In genomic region chr12:91756562-91757166, GRCm38 (mm10) we compare ENCODE assay signal across 13 mouse cellular contexts. TPM values are rescaled to one million over a fixed set of nuclear protein-coding genes. Genes with fewer than 3 reads are reported as not detected.
DNase-seq lines count a peak whose midpoint lies in the region; ATAC-seq and TF ChIP-seq lines count a peak whose summit lies in the region.
"Had no signal": no experiment of that assay in that cellular context is flagged by ENCODE, and none has a peak within 500 bp of the region (broad histone marks: within the 10 kb centered on the region; RNA-seq: fewer than 3 reads in every experiment).

No protein-coding gene starts in this region.

- WGBS in lung, postnatal 0 days, result 19% methylated on average over 5 of the region's 5 CpGs

- H3K27me3 ChIP-seq in lung, postnatal 0 days (replicated peaks; ENCODE audit: insufficient read depth, low read length), result no peaks in the 10 kb centered on the region
- H3K27me3 ChIP-seq: forebrain, embryonic 15.5 days; limb, embryonic 15.5 days had no signal

- H3K4me2 ChIP-seq in lung, postnatal 0 days (replicated peaks; ENCODE audit: low read depth, low read length), result no peak overlapping the region
- H3K4me2 ChIP-seq: forebrain, embryonic 15.5 days; limb, embryonic 15.5 days had no signal

- no peak overlapping the region for H3K4me3 ChIP-seq in lung, postnatal 0 days (ENCODE audit: low read depth, low read length)
- H3K4me3 ChIP-seq: forebrain, embryonic 15.5 days; limb, embryonic 15.5 days had no signal

- no peaks in the 10 kb centered on the region for H3K4me1 ChIP-seq in lung, postnatal 0 days (ENCODE audit: insufficient read depth, low read depth, low read length)
- H3K4me1 ChIP-seq: forebrain, embryonic 15.5 days had no signal

- no peaks in the 10 kb centered on the region for H3K9me3 ChIP-seq in lung, postnatal 0 days (ENCODE audit: low read length)
- H3K9me3 ChIP-seq: forebrain, embryonic 15.5 days; limb, embryonic 15.5 days had no signal

- no peak for TF ChIP-seq CTCF in lung, postnatal 0 days (IDR thresholded peaks at IDR 0.05)

- H3K9ac ChIP-seq in lung, postnatal 0 days (replicated peaks; ENCODE audit: low read depth), result no peak overlapping the region
- H3K9ac ChIP-seq: forebrain, embryonic 15.5 days; limb, embryonic 15.5 days had no signal

- TF ChIP-seq EP300 in lung, postnatal 0 days (IDR thresholded peaks at IDR 0.05), result no peak

- H3K36me3 ChIP-seq in lung, postnatal 0 days (ENCODE audit: insufficient read depth, low read length), result no peaks in the 10 kb centered on the region
- H3K36me3 ChIP-seq: forebrain, embryonic 15.5 days; limb, embryonic 15.5 days had no signal

- no peak overlapping the region for H3K27ac ChIP-seq in lung, postnatal 0 days (ENCODE audit: low read length)
- H3K27ac ChIP-seq: forebrain, embryonic 15.5 days; limb, embryonic 15.5 days had no signal

- peak; percentile 75 for ATAC-seq in lung, postnatal 0 days
- peak; percentile 83 for ATAC-seq in megakaryocyte, adult 5-6 weeks (ENCODE audit: poor library complexity, severe bottlenecking)
- ATAC-seq: forebrain, embryonic 15.5 days had no signal

- peak; percentile 19 for DNase-seq in embryo, embryonic 10 days (ENCODE audit: low spot score)
- no peak for DNase-seq in embryo, embryonic 9.5 days (ENCODE audit: extremely low spot score)
- peak; percentile 60 for DNase-seq in lung, postnatal 0 days (ENCODE audit: low spot score)
- DNase-seq in lung, postnatal 25 days (ENCODE audit: low spot score), result no peak
- peak; percentile 61 for DNase-seq in thymus, postnatal 4 days
- DNase-seq in layer of hippocampus, adult 8-10 months (ENCODE audit: low spot score in 2 of 2), result no peak
- no peak for DNase-seq in urinary bladder, postnatal 25 days (ENCODE audit: low spot score)
- DNase-seq: cerebellum, adult 18-20 months; heart, adult 18-20 months; right cerebral cortex, postnatal 4 days had no signal

RNA-seq across cellular contexts. Expression of gene Ston2, which starts 31.5 kb away (rescaled TPM):
- 6.2 and 6.8 TPM in 2 replicates for polyA plus RNA-seq in lung, postnatal 0 days (2015; fragmentation: Nextera tagmentation; extraction: Ambion mirVana)
- 3.9 and 6.2 TPM in 2 replicates for total RNA-seq in megakaryocyte, adult 5-6 weeks (2015)
- total RNA-seq in megakaryocyte, adult 5-6 weeks (2017), result 2.5 and 4.6 TPM in 2 replicates
- total RNA-seq in layer of hippocampus, adult 8-10 months (2022), result 10 to 100 TPM; 30.8 to 32.6 (median 32.0) TPM

Comparison
In these comparisons a context has a peak if more than half of its experiments do, and no peak if none do; other contexts are left out.
1. DNase-seq: peak in embryo, embryonic 10 days (single experiment), lung, postnatal 0 days (single experiment) and thymus, postnatal 4 days (single experiment); none in embryo, embryonic 9.5 days (single experiment), lung, postnatal 25 days (single experiment), layer of hippocampus, adult 8-10 months (0 of 2) and urinary bladder, postnatal 25 days (single experiment).
2. RNA of gene Ston2, which starts 31.5 kb away (total RNA-seq): 30.8 to 32.6 TPM in layer of hippocampus, adult 8-10 months; 2.5 to 6.2 TPM in megakaryocyte, adult 5-6 weeks; every median in the first group is over 4 times any median in the second.